Mouse (Mus musculus) hindbrain, embryonic 15.5 days (tissue): ENCODE results near the gene Olfr988. TPM values are rescaled to one million over a fixed set of nuclear protein-coding genes. Genes with fewer than 3 reads are reported as not detected.
"Not testable (repeated sequence)": the region's sequence is repeated elsewhere in the genome, so short reads cannot be mapped to it uniquely, and the experiment has no call there.

Experiments used
- ATAC-seq: fragments of 200-750 bp; cut with Nextera tagmentation; 2 replicates; pipeline ENCODE4 v1.8.0; 2017; ENCODE audit warnings: low read depth, moderate number of reproducible peaks, moderate TSS enrichment; ENCODE audit not compliant: low FRiP score
- H3K27ac ChIP-seq: fragments of 300-500 bp; sonication (generic); replicated peaks from 2 replicates; pipeline ENCODE4 v1.5.1; 2015; ENCODE audit warnings: mild to moderate bottlenecking, inconsistent platforms
- H3K27me3 ChIP-seq: fragments of 300-500 bp; sonication (generic); 2 replicates; pipeline ENCODE4 v1.6.1; 2015; ENCODE audit warnings: control low read depth, inconsistent platforms
- H3K36me3 ChIP-seq: fragments of 300-500 bp; sonication (generic); 2 replicates; pipeline ENCODE4 v1.6.1; 2015; ENCODE audit warnings: control low read depth, inconsistent platforms
- H3K4me1 ChIP-seq: fragments of 300-500 bp; sonication (generic); replicated peaks from 2 replicates; pipeline ENCODE4 v1.6.1; 2015; ENCODE audit warnings: control low read depth, inconsistent platforms
- H3K4me2 ChIP-seq: fragments of 300-500 bp; sonication (generic); 2 replicates; pipeline ENCODE4 v1.6.1; 2015; ENCODE audit warnings: moderate library complexity, mild to moderate bottlenecking, inconsistent platforms
- H3K4me3 ChIP-seq: fragments of 300-500 bp; sonication (generic); 2 replicates; pipeline ENCODE4 v1.5.1; 2015; ENCODE audit warnings: mild to moderate bottlenecking, inconsistent platforms
- H3K9ac ChIP-seq: fragments of 300-500 bp; sonication (generic); 2 replicates; pipeline ENCODE4 v1.6.1; 2015; ENCODE audit warnings: inconsistent platforms
- H3K9me3 ChIP-seq: fragments of 300-500 bp; sonication (generic); 2 replicates; pipeline ENCODE4 v1.6.1; 2016; ENCODE audit warnings: control low read depth, inconsistent platforms
- WGBS: fragments of 180-500 bp; shearing (Covaris S2); methylation state at CpG from one replicate; pipeline ENCODE4 v1.1.7; 2015; 5-methylcytosine and 5-hydroxymethylcytosine counted together
- polyA plus RNA-seq: library from polyadenylated mRNA; unstranded; fragments of >200 nt; fragmentation: Nextera tagmentation; extraction: Ambion mirVana; gene quantifications from 2 replicates; pipeline ENCODE4 v1.2.1, GENCODE M21; 2015

The Olfr988 gene
- polyA plus RNA-seq: not detected in 2 replicates

DNA sequence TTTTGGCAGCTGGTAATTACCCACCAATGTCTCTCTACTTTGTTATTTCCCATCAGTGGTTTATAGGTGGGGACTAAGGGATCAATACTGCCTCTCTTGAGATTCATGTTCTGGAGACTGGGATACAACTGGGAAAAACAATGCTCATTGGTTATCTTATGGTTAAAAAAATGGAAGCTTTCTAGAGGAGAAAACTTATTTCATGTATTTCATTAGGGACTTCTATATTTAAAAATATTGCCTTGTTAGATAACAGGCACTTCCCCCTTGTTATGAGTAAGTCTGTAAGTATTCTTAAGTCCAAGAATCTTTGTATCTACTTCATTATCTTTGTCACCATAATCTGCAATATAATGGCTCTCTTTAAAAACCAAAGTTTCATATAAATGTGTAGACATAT is at the start of gene Olfr988:
TSS of gene Olfr988 (minus strand) at position 101 of the 400 bp plus-strand sequence.
- H3K9ac ChIP-seq, H3K4me3 ChIP-seq, H3K9me3 ChIP-seq, H3K4me2 ChIP-seq, ATAC-seq, H3K27ac ChIP-seq, H3K36me3 ChIP-seq, H3K4me1 ChIP-seq, H3K27me3 ChIP-seq: not testable (repeated sequence)

DNA sequence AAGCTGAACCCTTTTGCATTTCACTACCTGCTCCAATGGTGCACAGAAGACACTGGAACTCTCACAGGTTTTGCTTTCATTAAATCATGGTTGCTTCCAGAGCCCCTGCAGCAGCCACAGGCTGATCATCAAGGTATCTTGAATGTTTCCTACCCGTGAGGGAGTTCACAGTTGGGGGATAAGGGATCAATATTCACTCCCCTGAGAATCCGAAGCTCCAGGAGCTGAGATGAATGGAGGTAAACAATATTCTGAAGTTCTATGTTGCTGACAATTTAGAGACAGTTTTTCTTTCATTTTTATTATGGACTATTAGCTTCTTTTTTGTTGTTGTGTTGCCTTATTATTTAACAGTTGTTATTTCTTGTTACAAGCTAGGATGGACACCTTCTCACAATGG is 46.3 kb upstream of the Olfr988 start, which contains the start of gene Olfr992:
TSS of gene Olfr992 (minus strand) at position 101 of the 400 bp plus-strand sequence.
- Histone ChIP-seq H3K27ac (no peak within 1 kb of the TSS), H3K4me1 (no peaks in the 10 kb centered on the region), H3K9ac (no peak within 1 kb of the TSS), H3K4me2 (no peak within 1 kb of the TSS), H3K36me3 (no peaks in the 10 kb centered on the region), H3K4me3 (no peak within 1 kb of the TSS), H3K9me3 (no peaks in the 10 kb centered on the region), H3K27me3 (no peaks in the 10 kb centered on the region)
- no peak for ATAC-seq
- 49% methylated on average over 2 of the region's 2 CpGs for WGBS

DNA sequence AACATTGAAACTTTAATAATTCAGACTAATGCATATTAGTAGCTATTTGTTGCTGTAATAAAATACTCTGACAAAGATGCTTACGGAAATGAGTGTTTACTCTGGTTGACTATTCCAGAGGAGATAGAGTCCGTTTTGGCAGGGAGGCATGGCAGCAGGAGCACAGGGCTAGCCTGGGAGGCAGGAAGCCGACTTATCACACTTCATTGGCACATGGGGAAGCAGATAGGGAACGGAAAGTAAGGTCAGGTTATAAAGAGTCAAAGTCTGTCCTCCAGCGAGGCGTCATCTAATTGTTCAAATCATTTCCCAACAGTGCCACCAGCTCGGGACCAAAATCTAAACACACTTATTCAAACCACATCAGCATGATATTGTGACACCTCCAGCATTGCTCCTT is 23.1 kb downstream of the Olfr988 start:
- H3K9me3 ChIP-seq: no peaks in the 10 kb centered on the region
- no peak overlapping the region for H3K4me3 ChIP-seq
- H3K4me1 ChIP-seq: no peaks in the 10 kb centered on the region
- no peaks in the 10 kb centered on the region for H3K27me3 ChIP-seq
- ATAC-seq: no peak
- no peak overlapping the region for H3K27ac ChIP-seq
- H3K4me2 ChIP-seq: no peak overlapping the region
- no peak overlapping the region for H3K9ac ChIP-seq
- WGBS: 86% methylated on average over 7 of the region's 7 CpGs
- no peaks in the 10 kb centered on the region for H3K36me3 ChIP-seq

GRCm38 (mm10) chr2:85339215-85339614 is 23.8 kb downstream of the Olfr988 start, which contains the start of gene Olfr987:
Gene Olfr987, minus strand, starts transcription at chr2:85339315.
- H3K36me3 ChIP-seq, H3K27ac ChIP-seq, H3K9ac ChIP-seq, H3K4me1 ChIP-seq, H3K27me3 ChIP-seq, H3K4me2 ChIP-seq, H3K4me3 ChIP-seq, H3K9me3 ChIP-seq, ATAC-seq: not testable (repeated sequence)

GRCm38 (mm10) chr2:85319106-85319505 is 43.9 kb downstream of the Olfr988 start:
- Histone ChIP-seq H3K4me1 (no peaks in the 10 kb centered on the region), H3K9ac (no peak overlapping the region), H3K4me3 (no peak overlapping the region), H3K4me2 (no peak overlapping the region), H3K27ac (no peak overlapping the region), H3K9me3 (no peaks in the 10 kb centered on the region), H3K27me3 (no peaks in the 10 kb centered on the region), H3K36me3 (no peaks in the 10 kb centered on the region)
- WGBS: 76% methylated on average over 1 of the region's 1 CpGs
- no peak for ATAC-seq

Other genes starting within 250 kb of the Olfr988 start
- gene Aplnr, start 227.0 kb downstream of the Olfr988 start, polyA plus RNA-seq: 30.5 and 31.6 TPM in 2 replicates
- 10.9 and 11.9 TPM in 2 replicates for gene Lrrc55, start 166.0 kb downstream of the Olfr988 start, polyA plus RNA-seq
- gene Olfr987, start 23.9 kb downstream of the Olfr988 start, polyA plus RNA-seq: not detected in 2 replicates
- not detected in 2 replicates for gene Olfr992, start 46.2 kb upstream of the Olfr988 start, polyA plus RNA-seq
- not detected in 2 replicates for gene Olfr993, start 51.6 kb upstream of the Olfr988 start, polyA plus RNA-seq
- gene Olfr994, start 73.2 kb upstream of the Olfr988 start, polyA plus RNA-seq: not detected in 2 replicates
- not detected in 2 replicates for gene Olfr995, start 80.4 kb upstream of the Olfr988 start, polyA plus RNA-seq
- gene 4833423E24Rik, start 155.8 kb upstream of the Olfr988 start, polyA plus RNA-seq: 0.06 and 0.10 TPM in 2 replicates
- not detected in 2 replicates for gene Olfr996, start 216.0 kb upstream of the Olfr988 start, polyA plus RNA-seq
- not detected in 2 replicates for gene Olfr998, start 225.7 kb upstream of the Olfr988 start, polyA plus RNA-seq
- gene Olfr1000, start 248.7 kb upstream of the Olfr988 start, polyA plus RNA-seq: not detected in 2 replicates